Mouse (Mus musculus): Measurements from ENCODE around the gene Laptm5.

Laptm5 gene

DNA sequence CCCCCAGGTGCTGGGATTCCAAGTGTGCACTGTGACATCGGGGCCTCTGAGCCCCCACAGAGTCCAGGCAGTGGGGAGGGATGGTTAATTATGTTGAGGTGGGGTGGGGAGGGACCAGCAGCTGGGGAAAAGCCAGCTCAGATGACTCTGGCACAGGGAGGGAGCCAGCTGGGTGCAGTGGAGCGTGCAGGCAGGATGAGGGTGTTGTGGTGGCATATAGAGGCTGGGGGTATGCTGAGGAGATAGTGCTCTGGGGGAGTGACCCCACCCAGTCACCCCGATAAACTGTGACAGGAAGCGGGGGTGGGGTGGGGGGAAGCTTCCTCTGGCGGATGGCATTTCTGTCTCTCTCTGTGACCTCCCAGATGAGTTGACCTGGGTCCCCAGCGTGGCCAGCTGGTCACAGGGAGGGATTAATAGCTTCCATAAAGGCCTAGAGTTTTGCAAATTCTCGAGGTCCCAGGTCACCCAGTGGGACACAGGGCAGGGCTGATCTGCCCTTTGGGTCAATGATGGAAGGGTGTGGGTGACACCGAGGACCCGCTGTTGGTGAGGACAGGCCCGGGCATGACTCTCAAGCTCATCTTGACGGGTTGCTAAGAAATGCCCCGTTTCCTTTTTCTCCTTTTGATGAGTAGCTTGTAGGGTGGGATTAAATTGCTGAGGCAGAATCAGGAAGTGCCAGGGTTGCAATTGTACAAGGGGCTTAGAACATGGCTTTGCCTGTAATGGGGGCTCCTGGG lies 8.2 kb downstream of the Laptm5 start:
- DNase-seq (ENCODE audit: low read depth): peak; percentile 61

DNA sequence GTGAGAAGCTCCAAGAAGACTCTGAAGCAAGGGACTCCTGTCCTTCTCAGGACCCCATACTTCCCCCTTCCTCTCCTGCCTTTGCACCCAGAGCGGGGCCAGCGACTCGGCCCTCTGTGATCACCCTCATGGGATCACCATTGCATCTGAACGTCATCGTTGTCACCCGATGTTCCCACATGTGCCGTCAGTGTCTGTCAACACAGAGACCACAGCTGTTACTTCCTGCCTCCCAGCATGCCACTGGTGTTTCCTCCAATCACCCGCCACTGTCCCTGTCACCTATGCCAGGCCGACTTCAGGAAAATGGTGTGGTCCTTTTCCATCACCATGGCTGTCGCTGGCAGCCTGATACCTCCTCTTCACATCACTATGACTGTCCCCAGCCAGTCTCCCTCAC lies 9.1 kb downstream of the Laptm5 start:
- DNase-seq (ENCODE audit: low read depth): no peak

DNA sequence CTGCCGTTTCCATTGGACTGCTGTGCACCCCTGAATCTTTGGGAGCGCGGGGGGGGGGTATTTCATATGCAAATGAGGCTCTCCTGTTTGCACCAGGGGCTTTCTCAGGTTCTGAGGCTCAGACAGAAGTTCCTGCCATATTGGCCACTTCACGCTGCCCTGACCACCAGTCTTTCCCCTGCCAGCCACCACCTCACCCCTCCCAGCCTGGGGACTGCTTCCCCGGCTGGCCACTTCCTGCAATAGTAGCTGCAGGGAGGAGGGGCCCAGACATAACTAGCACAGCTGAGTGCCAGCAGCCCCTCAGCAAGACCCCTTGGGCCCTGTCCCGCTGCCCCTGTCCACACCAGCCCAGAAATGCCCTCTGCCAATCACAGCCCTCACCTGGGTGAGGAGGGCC lies 13.3 kb downstream of the Laptm5 start:
- DNase-seq (ENCODE audit: low read depth): no peak

DNA sequence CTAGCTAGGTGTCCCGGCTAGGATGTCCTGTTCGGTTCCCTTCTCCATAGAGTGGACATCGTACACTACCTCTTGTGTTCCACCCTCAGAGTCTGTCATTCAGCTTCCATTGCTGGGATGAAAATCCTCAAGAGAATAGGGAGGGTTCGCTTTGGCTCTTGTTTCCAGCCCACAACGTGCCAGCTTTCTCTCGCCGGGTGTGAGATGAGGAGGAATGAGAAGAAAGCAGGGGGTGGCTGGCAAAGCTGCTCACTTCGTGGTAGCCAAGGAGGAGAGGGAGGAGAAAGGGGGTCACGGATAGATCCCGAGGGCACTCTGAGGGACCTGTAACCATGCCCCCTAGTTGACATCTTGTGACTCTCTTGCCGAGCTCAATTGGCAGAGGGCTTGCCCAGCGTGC lies 14.9 kb downstream of the Laptm5 start:
- DNase-seq (ENCODE audit: low read depth): no peak

DNA sequence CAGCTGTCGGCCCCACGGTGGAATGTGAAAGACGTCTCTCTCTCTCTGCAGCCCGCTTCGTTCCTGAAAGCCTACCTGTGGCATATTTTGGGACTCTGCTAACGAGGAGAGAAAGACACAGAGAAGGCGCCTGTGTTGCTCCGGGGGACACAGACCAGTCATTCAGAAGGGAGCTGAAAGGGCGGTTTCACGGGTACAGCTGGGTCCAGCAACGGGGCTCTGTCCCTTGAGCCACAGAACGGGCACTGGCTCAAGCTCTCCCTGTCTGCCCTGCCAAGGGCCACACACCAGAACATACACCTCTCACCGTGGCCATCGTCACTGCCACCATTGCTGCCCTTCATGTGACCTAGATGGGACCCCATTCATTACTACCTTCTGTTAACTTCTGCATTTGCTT lies 29.7 kb downstream of the Laptm5 start:
- no peak for DNase-seq (ENCODE audit: low read depth)

DNA sequence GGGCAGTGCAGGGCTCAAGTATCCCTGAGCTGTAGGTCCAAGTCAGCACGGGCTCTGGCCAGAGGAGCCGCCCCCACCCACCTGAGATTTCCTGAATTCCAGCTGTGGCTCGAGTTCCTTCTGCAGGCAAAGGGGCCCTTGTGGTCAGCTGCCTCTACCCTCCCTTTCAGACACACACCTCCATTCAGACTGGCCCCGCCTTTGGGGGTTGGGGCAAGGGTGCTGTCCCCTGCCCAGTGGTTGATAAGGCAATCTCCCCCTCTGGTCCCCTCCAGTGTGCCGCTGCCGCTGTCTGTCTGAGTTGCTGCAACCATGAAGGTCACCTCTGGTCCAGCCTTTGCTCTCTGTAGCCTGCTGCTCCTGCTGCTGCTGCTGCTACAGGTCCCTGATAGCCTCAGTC lies 31.2 kb downstream of the Laptm5 start, which contains the start of gene Matn1:
TSS of gene Matn1 (plus strand) at position 274 of the 400 bp plus-strand sequence.
- no peak for DNase-seq (ENCODE audit: low read depth)

DNA sequence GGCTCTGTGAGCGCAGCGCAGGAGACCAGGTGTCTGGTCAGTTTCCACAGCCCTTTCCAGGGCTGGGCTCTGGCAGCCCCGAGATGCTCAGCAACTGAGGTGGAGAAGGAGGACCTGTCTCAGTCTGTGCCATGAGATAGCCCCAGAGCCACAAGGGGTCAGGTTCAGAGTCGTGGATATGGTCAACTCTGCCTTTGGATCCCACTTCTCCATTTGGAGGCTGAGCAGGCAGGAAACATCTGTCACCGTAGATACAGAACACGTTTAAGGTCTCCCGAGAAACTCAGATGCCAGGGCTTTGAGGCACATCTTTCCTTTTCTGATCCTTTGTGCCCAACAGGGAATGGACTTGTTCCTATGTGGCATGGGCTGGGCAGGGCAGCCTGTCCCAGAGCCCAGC lies 31.9 kb downstream of the Laptm5 start:
- DNase-seq (ENCODE audit: low read depth): peak; percentile 44

DNA sequence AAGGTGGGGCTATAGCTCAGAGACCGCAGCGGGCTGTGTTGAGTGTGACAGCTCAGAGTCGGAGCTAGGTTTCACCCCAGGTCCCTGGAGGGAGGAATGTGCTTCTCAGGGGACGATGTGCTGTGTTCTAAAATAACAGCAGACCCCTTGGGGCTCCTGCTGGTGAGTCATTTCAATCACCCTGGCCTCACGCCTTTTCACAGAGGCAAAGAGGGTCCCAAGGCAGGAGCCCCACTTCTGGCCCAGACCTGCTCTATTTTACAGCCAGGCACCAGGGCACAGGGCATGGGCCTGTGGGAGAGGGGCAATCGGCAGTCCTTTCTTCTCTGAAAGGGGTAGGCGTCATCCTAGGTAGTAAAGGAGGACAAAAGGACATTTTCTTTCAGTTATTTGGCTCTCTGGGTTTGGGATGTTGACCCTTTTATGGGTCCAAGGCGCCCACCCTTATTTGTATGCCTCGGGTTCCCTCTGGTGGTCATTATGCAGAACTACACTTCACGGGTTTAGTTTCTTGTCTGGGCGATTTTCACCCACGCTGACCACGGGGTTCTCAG lies 34.2 kb downstream of the Laptm5 start:
- DNase-seq (ENCODE audit: low read depth): peak; percentile 59

DNA sequence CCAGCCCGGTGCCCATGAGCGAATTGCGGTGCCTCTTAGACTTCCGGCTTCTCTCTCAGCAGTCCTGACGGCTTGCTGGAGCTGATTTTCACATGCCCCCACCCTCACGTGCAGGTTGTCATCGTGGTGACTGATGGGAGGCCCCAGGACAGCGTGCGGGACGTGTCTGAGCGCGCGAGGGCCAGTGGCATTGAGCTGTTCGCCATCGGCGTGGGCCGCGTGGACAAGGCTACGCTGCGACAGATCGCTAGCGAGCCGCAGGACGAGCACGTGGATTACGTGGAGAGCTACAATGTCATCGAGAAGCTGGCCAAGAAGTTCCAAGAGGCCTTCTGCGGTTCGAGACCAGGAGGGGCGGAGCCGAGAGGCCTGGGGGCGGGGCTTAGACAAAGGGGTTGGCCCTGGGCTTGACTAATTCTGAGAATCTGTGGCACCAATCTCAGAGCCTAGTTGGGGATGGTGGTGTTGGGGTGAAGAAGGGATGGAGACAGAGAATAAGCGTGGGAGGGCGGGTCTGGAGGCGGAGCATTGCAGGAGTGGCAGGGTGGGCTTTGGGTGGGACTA lies 37.0 kb downstream of the Laptm5 start:
- DNase-seq (ENCODE audit: low read depth): no peak

DNA sequence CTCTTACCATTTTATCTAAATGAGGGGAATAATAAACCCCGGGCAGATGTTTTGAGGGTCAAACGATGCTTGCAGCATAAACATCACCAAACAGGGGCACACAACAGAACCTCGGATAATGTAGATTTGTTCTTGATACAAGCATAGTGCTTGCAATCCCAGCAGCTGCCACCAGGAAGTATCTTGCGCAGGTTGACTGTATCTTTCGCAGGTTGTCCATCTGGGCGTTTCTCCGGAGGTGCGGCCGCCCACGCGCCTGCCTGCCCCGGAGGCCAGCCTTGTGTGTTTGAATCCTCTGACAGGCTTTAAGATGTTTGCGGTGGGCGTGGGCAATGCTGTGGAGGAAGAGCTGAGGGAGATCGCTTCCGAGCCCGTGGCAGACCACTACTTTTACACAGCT lies 39.6 kb downstream of the Laptm5 start:
- no peak for DNase-seq (ENCODE audit: low read depth)

DNA sequence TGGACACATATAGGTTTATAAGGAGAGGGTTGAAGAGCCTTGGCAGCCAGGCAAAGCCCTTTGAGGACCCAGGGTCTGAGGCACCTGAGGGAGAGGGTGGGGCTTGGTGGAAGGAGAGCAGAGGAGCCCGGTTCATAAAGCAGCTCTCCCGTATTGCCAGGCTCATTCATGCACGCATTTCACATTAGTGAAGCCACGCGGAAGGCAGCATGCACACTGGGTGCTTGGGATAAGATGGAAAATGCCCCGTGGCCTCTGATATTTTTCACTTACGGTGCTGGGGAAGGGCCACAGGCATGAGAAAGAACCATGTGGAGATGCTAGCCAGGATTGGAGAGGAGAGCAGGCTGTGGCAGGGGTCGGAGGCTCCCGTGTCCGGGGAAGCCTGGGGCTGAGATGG lies 44.2 kb downstream of the Laptm5 start:
- no peak for DNase-seq (ENCODE audit: low read depth)

DNA sequence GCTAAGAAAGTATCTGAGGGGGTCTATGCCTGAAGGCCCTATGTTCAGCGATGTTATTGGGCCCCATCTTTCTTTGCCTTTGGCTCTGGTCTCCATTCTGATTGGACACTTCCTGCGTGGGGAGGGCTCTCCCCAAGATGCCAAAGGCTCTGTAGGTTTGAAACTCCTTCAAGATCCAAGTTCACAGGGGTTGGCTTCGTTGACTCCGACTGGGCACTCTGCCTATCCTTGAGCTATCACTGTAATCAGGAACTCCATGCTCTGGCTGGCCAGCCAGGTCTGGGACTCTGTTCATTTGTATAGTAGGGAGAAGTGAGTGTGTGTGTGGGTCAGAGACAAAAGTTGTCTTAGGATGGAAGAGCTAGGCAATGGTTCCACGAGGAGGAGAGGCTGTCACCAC lies 45.9 kb downstream of the Laptm5 start:
- no peak for DNase-seq (ENCODE audit: low read depth)

DNA sequence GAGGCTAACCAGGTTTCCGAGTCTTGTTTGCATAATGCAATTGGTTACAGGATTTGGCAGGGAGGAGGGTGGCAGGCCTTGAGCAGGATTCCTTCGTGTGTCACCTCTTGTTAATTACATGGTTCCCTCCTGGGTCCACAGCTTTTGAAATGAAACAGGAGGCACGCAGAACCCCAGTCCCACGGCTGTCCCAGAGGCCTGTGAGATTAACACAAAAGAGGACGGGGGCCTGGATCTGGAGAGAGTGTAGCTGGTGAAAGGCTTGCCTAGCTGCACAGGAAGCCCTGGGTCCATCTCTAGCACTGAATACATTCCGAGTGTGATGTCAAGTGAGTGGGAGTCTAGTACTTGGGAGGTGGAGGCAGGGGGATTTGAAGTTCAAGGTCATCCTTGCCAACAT lies 46.8 kb downstream of the Laptm5 start:
- DNase-seq (ENCODE audit: low read depth): no peak

DNA sequence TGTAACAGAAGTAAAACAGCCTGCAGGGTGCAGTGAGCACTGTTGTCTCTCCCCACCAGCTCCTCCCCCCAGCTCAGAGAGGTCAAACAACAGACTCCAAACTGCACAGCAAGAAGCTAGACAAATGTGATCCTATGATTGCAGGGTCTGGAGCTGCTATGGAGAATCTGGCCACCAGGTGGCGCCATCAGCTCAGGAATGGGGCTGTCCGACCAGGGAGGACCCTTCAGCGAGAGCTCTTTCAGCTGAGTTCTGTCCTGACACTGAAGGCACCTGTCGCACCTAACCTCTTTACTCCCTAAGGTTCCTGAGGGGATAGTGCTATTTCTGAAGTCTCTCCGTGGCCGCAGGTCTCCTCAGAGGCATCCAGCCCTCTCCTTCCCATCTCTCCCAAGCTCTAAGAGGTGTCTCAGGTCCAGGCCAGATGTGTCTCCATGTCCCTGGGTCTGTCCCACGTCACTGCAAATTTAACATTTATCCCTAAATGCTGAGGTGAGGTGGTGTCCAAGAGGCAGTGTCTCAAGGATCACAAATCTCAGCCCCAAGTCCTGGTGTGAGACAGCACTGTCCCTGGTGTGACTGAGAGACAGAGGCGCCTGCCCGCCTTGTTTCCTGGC lies 47.3 kb downstream of the Laptm5 start:
- DNase-seq (ENCODE audit: low read depth): peak; percentile 65

DNA sequence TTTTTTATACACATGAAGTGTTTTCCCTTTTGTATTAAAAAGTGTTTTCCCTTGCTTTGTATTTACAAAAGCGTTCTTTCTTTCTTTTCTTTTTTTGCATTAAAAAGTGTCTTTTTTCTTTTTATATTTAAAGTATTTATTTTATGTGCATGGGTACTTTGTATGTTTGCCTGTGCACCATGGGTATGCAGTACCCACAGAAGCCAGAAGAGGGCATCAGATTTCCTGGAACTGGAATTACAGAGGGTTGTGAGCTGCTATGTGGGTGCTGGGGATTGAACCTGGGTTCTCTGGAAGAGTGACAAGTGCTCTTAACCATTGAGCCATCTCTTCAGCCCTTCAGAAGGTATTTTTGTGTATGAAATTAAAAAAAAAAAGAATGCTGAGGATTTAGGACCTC lies 58.4 kb downstream of the Laptm5 start:
- no peak for DNase-seq (ENCODE audit: low read depth)

DNA sequence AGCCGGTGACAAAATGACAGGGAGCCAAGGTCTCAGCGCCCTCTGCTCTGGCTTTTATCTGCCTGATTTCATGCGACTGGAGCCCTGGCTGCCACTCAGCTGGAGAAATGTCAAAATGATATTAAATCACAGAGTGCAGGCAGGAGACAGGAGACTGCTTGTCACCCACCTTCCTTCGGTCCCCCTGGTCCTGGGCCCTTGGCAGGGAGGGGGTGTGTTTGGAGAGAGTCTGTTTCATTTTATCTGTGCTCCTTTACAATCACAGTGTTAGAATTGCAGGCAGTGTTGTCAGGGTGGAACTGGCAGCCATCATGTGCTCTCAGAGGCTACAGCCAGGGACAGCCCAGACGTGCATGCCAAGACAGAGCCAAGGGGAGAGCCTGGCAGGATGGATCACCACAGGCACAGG lies 59.5 kb downstream of the Laptm5 start:
- DNase-seq (ENCODE audit: low read depth): no peak

DNA sequence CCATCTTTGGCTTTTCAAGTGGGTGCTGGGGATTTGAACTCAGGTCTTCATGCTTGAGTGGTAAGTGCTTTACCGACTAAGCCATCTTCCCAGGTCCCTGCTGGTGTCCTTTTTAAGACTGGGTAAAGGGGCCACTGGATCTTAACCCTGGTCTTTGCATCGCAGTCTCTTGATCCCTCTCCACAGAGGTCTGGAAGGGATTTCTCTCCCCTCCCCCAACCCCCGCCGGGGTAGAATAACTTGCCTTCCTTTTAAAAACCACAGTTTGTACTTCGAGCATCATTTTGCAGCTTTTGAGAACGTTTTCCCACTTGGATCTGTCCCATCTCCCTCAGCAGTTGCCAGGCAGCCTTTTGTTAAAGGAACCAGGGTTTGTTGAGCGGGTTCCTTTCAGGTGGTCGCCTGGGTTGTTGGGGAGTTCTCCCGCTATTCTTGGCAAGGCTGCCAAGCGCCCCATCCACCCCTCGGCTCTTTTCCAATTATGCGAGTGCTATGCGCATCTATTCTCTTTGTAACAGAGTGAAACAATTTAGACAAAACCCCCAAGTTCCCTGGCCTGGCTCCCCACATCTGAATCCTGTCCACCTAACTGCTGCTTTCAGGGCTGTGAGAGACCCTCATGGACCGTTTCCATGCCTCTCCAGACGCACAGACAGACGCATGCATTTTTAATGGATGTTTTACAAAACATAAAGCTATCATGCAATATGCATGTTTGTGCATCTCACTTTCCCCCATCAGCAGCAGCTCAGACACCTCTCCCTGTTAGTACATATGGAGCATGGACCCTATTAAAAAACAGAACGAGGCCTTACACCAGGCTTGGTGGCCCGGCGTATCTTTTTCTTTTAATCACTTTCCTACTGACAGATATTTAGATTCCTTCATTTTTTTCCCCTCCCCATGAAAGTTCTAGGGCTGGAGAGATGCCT lies 60.7 kb downstream of the Laptm5 start:
- no peak for DNase-seq (ENCODE audit: low read depth)

DNA sequence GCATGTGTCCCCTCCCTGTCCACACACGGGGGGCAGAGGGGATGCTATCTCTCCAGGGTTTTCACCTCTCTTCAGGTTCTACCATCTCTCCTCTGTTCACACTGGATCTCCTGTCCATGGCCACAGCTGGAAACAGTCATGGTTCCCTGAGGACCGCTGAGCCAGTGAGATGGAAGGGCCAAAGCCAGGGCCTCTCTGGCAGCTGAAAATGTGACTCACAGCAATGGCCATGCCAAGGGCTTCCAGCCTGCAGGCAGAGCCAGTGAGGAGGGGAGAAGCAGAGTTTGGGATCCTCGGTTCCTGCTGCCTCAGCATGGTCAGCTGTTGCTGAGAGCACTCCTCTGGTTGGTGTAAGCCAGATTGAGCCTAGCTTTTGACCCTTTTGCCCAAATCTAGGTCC lies 66.1 kb downstream of the Laptm5 start:
- no peak for DNase-seq (ENCODE audit: low read depth)

DNA sequence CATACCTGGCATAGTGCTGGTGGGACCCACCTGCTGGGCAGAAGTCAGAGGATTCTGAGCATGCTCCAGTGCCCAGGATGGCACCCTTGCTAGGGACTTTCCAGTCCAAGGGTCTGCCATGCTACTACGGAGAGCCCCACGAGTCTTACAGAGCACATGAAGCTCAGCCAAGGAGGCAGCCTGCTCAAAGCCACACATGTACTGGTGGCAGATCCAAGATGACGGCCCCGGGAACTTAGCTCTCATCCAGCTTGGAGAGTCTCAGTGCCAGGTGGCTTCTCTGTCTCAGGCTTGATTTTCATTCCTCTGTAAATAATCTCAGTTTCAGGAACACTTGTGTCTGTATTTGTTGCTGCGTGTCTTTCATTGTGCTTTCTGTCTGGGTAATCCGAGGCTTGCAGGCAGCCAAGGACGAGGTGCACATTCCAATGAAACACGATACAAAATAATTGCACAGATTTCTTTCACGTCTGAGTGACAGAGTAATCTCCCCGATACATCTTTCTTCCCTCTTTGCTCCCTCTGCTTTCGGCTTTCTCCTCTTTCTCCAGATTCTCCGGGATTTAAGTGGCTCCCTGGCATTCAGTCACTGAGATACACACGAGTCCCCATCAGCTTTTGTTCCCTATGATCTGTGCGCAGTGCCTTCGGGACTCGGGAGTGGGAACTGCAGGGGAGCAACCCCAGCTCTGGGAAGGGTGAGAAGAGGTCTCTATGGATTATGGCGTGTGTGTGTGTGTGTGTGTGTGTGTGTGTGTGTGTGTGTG lies 71.7 kb downstream of the Laptm5 start:
- no peak for DNase-seq (ENCODE audit: low read depth)
